Mouse (Mus musculus) megakaryocyte, adult 5-6 weeks (primary cell): ENCODE measurements around the gene Abat. TPM values are rescaled to one million over a fixed set of nuclear protein-coding genes. Genes with fewer than 3 reads are reported as not detected.

Experiments
- ATAC-seq: 2 replicates; pipeline ENCODE4 v1.8.0; 2016; ENCODE audit warnings: mild to moderate bottlenecking, inconsistent platforms; ENCODE audit not compliant: poor library complexity, severe bottlenecking
- total RNA-seq, 2 experiments: library from RNA; stranded (forward) in 1 of 2; stranded (reverse) in 1 of 2; fragments of 153-499, 151-499 nt in 1 of 2; fragments of 221-1000, 200-1000 nt in 1 of 2; gene quantifications; 2 replicates each; pipeline versions ENCODE4 v1.2.3 to v1.2.4; 2015 to 2017

The Abat gene
- total RNA-seq, 2 experiments from 2014 or later = 0.02 TPM; not detected in 1

DNA sequence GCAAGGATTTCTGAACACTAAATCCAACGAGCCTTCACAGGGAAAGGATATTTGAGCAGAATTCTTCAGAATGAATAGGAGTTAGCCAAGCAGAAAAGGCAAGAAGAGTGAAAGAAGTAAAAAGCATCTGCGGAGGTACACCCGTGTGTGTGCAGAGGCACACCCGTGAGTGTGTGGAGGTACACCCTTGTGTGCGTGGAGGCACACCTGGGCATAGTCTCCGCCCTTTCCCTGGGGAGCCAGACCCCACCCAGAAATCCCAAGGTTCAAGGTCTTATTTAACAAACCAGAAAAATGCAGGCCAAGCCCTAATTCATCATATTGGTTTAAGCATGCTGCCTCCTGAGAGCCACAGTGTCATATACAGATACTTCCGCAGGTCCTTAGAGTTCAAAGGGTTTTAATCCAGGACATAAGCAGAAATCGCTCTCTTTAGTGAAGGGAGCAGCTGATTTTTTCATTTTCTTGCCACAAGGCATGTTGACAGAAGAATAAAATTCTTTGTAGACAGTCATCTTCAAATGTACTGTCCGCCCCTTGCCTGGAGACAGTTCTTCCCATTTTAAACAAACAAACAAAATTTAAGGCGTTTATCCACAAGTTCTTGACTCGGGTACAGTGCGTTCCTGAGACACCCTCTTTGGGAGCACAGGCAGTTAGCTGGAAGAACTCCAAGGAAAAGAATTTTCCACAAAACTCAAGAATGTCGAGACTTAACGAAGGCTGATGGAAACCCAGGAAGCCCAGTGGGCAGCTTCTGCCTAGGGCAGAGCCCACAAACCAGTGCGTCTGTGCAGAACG is 107.3 kb downstream of the Abat start:
- no peak for ATAC-seq

DNA sequence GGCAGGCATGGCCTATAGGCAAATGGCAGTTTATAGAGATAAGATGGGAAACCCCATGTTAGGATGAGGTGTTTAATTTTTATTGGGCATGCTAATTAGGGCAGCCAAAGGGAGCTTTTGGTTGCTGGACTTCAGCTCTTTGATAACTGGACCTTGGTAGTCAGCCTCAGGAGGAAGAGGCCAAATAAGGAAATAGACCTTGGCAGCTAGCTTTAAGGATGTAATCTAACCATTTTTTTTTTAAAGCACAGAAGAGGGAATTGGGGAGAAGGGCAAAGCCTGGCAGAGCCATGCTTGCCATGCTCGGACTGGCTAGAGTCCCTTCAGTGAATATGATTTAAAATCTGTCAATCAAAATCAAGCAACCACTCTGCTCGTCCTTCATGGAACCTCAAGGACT is 117.2 kb downstream of the Abat start:
- no peak for ATAC-seq

DNA sequence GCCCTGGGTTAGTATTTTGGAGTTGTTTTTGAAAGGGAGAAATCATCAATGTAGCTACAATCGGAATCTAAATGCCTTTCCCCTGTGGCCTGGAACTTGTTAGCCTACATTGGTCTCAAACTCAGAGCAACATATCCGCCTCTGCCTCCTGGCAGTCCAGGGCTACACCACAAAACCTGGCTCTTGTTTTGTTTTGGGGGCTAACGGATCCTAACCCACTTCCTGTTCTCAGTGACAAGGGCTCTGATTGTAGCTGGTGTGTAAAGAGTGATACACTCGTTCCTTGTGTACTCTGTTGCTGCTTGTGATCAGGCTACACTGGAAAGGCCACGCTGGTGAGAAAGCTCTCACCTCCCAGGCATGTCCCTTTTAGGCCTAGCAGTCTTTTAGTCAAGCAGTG is 118.2 kb downstream of the Abat start:
- ATAC-seq = peak; percentile 18; the same call in 1 of the 2 replicates

DNA sequence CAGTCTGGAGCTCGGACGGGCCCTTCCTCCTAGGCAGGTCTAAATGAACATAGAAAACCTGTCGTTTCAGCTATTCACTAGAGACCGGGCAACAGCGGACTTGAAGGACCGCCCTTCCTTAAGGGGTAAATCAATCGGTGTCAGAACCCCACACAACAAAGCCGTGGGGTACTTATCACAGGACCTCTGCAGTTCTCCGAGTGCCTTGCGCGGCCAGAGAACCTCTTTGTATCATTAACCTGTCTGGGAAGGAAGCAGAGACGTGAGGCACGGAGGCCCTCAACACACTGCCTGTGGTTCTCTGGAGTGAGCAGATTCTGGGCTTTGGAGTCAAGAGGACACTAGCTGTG is 123.6 kb downstream of the Abat start:
- peak; percentile 32 for ATAC-seq

DNA sequence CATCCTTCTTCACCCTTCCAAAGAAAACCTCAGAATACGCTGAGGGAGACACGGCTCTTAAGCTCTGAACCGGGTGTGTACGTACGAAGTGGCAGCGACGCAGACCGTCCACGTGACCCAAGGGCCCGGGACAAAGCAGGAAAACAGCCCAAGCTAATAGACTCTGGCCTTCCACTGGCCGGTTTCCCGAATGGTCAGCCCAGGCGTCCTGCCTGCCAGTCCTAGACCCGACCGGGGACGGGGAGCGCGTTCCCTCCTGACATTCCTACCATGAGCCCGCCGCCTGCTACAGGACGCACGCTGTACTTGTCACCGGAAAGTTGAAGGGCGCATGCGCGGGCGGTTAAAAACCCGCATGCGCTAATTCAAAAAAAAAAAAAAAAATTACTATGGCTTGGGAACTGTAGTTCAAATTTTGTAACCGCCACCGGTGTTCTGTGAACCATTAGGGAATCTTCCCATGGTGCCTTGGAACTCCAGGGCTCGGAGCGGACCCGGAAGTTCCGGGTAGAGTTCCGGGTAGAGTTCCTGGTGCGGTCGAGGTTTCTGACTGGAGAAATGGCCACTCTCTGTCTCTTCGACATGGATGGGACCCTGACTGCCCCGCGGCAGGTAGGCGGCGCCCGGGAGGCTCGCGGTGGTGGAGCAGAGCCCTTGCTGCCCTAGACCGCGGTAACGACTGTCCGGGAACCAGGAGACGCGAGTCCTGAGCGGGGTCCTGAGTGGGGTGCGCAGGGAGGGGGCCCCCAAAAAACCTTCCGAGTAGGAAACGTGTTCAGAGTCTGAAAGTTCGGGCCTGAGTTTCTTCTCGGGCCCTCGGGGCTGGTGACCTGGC is 124.2 kb downstream of the Abat start, which contains the start of the genes Pmm2 and Tmem186:
Gene Pmm2 (plus strand): TSS at position 458 of the 835 bp plus-strand sequence.
Gene Tmem186 (minus strand): TSS at position 496 of the 835 bp plus-strand sequence.
- ATAC-seq = peak; percentile 78

DNA sequence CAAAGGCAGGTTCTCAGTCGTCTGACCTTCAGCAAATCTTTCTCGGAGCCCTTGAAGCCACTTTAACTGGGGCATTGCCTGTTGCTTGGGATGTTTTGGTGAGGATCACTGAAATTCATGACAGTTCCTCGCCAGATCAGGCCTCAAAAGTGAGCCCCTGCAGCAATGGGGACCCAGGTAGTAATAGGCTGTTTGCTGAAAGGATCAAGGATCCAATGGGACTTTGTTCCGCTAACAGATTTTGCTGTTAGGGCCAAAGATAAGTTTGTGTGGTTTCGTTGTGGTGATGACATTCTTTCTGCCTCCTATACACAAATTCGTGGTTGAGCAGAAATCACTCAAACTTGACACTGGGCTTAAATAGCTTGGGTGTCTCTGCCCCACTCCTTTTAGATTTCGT is 124.9 kb downstream of the Abat start:
- no peak for ATAC-seq

DNA sequence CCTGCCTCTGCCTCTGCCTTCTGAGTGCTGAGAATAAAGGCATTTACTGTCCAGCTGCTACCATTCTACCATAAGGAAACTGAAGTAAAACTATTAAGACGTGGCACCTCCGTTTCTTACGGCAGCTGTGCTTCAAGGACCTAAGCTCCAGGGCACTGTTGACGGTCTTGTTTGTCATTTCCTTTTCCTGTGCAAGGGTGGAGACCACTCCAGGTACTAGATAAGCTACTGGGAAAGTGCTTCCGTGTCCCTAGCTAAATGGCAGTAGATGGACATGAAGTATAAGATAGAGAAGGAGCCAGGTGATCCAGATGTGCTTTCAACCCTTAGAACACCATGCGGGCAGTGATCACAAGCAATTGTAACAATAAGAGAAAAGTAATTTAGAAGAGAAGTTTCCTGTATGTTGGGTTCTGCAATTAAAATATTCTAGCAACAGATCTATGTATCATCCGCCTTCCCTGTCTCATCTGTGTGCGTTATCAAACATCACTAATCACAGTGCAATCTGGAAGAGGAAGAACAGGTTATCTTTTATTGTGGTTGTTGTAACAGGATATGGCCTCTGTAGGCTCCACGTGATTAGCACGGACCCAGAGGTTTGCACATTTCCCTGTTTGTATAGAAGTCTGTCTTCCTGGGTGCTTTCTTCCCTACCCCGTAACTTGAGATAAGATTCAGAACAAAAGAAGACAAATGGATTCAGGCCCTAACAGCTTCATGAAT is 126.4 kb downstream of the Abat start:
- ATAC-seq = 0 out of 2 replicates have a peak, but pooled peaks have one; percentile 23

DNA sequence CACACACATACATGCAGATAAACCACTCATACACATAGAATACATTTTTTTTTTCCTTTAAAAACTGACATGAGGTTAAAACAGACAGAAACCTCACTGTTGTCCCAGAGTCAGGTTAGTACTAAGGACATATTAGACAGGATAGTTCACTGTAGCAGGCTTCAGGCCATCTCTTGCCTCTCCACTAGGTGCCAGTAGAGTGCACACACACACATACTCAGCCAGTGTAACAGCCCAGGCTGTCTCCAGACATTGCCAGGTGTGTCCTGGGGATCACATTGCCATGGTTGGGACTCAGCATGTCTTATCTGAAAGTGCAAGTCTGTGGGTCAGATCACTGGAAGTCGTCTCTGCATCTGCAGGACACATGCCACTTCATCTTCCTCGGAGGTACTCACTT is 130.6 kb downstream of the Abat start:
- ATAC-seq = peak; percentile 89

DNA sequence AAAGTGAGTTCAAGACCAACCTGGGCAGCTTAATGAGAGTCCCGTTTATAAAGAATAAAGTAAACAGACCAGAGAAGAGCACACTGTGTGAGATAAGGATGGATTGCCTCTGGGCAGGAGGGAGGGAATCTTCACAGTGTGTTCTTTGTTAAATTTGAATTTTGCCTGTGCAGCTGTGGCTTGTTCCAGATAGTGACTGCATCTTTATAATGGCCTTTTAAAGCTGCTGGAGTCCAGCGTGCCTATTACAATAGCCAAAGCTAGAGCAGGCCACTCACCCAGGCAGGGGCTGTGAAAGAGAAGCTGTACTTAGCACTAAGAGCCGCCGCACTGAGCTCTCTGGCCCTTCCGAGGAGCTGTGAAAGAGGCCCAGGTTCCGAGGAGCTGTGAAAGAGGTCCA is 132.3 kb downstream of the Abat start:
- no peak for ATAC-seq

DNA sequence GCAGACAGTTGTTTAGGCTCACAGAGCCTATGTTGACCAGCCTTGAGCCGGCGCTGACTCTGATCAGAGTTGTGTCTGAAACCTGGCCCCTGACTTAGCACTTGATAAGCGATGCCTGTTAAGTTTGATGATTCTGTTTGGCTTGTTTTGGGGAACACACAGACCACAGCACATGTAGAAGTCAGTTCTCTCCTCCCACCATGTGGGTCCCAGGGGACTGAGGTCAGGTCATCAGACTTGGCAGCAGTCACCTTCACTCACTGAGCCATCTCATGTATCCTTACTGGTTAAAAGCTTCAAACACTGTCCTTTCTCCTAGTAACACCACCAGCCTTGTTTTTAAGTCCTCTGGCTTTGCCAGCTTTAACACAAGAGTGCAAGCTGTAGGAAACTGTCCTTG is 136.8 kb downstream of the Abat start:
- no peak for ATAC-seq

DNA sequence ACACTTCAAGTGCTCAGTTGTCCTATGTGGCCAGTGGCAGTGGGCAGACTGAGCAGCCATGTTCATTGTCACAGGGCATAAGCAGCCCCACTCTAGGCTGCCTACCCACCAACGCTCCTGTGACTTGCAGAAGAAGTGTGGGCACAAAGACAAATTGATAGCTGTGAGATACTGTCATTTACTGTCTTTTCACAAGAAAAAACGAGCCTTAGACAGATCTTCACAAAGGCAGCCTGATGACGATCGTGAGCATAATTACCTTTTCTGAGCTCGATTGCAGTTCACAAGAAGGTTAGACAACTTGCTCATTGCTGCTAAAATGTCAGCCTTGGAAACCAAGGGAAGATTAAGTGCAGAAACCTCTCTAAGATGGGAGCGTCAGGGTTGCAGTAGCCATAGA is 141.9 kb downstream of the Abat start:
- ATAC-seq = no peak

DNA sequence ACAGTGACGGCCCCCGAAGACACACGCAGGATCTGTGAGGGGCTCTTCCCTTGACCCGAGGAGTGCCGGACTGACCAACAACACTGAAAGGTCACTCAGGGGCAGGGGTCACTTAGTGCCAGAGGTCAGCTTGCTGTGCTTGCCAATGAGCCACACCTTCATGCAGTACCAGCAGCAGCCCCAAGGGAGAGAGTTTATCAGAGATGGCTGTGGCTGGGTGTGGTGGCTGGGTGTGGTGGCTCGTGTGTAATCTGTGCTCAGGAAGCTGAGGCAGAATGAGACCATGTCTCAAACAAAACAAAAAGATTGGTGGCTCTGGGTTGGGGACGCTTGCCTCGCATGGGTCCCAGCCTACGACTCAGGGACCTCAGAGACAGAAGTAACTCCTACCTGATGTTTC is 142.4 kb downstream of the Abat start:
- peak; percentile 57; the same call in 1 of the 2 replicates for ATAC-seq

DNA sequence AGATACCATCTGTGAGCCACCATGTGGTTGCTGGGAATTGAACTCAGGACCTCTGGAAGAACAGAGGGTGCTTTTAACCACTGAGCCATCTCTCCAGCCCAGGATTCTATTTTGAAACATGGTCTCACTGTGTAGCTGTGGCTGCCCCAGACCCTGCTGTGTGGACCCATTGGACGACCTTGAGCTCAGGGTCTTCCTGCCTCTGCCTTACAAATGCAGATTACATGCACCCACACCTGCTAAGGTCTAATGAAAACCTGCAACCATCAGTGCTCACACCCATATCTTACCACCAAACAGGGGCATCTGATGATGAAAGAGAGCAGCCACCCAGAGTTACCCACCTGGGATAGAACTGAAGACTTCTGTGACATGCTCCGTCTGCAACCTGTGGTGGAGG is 143.0 kb downstream of the Abat start:
- ATAC-seq = no peak

DNA sequence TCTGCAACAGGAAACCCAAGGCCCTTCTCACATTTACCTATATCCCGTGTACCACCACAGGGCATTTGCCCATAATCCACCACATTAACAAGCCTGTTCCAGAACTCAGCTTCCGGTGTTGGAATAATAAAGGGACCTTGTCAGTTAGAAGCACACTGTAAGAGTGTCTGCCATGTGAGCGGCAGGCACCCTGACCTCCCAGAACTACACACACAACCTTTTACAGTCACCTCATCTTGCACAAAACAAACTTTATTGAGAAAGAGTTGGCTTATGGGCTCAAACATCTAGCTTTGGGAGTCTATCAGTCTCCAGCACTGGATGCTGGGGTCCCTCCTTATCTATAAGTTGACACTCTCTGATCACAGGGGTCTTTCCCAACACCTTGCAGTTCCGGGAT is 145.1 kb downstream of the Abat start:
- no peak for ATAC-seq

DNA sequence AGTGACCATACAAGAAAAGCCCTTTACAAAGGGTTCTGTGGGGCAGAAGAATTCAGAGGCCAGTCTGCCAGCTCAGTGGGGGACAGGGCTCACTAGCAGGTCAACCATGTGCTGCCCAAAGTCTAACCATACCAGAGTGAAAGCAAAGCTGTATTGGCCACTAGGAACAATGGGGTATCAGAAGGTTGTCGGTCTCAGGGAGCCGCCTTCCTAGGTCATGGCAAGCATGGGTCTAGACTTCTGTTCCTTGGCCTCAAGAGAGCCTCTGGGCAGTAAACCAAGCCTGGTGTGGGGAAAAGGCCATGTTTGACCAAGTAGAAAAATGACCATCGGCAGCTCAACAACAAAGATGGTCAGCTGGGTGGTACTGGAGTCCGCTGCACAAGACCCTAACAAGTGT is 145.5 kb downstream of the Abat start:
- no peak for ATAC-seq

DNA sequence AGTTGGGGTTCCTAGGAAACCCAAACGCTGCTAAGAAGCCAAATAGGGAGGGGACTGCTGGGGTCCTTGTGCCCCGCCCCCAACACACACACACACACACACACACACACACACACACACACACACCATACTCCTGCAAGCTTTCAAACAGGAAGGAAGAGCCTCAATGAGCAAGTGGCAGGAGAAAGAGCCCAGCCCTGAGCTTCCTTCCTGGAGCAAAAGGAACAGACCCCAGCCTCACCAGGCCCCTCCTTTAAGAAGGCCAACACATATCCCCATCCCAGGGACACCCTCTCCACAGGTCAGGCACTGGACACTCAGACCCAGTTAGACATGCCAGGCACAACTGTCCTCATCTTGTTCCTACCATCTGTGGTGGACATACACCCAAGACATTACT is 149.8 kb downstream of the Abat start:
- no peak for ATAC-seq

DNA sequence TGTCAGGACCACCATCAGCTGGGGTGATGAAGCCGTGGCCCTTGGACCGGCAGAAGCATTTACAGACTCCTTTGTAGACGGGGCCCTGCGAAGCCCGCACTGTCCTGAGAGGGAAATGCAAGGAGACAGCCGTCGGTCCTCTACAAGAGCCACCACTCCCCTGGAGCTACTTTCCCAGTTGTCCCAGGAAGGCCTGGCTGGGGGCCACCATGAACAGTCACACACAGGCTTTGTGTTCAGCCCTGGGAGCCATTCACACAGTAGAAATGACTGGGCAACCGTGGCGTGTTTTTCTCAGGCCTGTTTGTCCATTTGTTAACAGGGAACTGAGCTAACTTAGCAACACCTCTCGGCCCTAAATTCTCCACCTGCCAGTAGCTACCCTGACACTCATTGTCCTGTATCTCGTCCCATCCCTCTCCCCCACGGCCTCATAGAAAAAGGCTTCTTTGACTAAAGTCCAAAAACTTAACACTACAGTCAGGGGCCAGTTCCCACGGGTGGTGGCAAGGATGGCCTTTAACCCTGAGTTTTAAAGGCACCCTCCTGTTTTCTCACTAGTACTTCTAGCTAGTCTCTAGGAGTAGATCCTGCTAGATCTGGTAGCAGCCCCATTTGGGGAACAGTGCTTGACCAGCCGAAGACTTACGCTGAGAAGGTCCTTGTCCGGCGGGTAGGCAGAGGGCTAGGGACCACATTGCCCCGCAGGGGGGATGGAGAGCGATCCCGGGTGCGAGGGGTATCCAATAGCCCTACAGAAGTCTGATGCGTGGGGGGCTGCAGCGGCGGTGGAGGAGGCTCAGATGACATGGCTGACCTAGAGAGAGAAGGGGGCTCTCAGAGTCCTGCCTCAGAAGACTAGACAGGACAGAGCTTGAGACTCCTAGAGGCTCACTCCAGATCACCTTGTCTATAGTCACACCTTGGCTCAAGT is 150.6 kb downstream of the Abat start:
- ATAC-seq = no peak

DNA sequence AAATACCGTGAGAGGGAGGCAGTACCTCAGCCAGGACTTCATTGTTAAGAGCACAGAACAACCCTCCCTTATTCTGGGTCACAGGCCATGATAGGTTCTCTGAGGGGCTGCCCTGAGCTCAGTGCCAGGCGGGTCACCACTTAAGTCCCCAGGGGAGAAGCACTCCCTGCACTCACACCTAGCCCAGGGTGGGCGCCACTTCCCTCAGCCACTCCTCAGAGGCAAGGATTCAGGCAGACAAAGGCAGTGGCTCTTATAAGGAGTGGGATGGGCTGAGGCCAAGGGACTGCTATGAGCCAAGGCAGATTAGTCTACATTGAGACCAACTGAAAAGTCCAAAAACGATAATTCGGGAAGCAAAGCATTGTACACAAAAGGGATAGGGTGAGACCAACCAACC is 152.1 kb downstream of the Abat start:
- ATAC-seq = no peak

DNA sequence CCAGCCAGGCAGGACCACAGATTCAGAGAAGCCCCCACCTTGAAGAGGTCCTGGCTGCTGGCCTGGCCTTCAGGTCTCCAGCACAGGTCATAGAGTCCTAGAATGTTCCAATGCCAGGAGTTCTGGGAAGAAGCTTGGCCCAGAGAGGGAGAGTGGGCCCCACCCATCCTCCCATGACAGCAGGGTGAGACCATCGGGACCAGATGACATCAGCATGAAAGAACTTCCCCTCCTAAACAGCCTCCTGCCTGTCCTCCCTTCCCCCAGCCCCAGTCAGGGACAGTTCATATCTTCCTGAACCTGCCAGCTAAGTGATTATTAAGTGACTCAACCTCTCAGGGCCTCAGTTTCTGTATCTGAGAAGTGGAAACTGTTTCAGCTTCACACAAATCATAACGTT is 153.2 kb downstream of the Abat start:
- peak; percentile 49 for ATAC-seq

DNA sequence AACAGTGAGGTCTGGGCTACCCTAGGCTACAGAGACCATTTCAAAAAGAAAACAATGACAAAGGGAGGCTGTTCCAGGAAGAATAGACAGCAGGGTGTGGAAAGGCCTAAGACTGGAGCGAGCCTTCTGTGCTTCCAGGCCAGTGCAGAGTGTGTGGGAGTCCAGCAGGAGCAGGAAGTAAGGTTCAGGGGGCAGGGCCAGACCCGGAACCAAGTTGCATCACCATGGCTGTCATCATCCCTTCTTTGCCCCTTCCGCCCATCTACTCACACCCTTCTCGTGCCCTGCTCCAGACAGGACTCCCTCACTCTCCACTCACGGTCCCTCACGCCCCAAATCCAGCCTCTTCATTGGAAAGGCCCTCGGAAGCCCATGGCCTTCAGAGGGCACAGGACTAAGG is 154.0 kb downstream of the Abat start:
- peak; percentile 65 for ATAC-seq
